Mouse (Mus musculus) embryonic facial prominence, embryonic 10.5 days (tissue): Measurements from ENCODE around the gene Shisa2. TPM values are rescaled to one million over a fixed set of nuclear protein-coding genes. Genes with fewer than 3 reads are reported as not detected.
A peak's percentile ranks its signal among the peaks of the same experiment; 100 is the strongest.

ENCODE experiments used
- DNase-seq: peaks from one replicate; pipeline ENCODE4 v3.0.0-alpha.2; 2017; ENCODE audit warnings: low spot score
- H3K27ac ChIP-seq: fragments of 300-500 bp; sonication (generic); replicated peaks from 2 replicates; pipeline ENCODE4 v1.5.1; 2016; ENCODE audit warnings: mild to moderate bottlenecking
- H3K27me3 ChIP-seq: fragments of 300-500 bp; sonication (generic); replicated peaks from 2 replicates; pipeline ENCODE4 v1.6.1; 2016; ENCODE audit warnings: low read depth, mild to moderate bottlenecking; ENCODE audit not compliant: poor library complexity, severe bottlenecking
- H3K36me3 ChIP-seq: fragments of 300-500 bp; sonication (generic); replicated peaks from 2 replicates; pipeline ENCODE4 v1.6.1; 2016; ENCODE audit warnings: mild to moderate bottlenecking, moderate library complexity
- H3K4me1 ChIP-seq: fragments of 300-500 bp; sonication (generic); 2 replicates; pipeline ENCODE4 v1.6.1; 2016
- H3K4me3 ChIP-seq: fragments of 300-500 bp; sonication (generic); 2 replicates; pipeline ENCODE4 v1.5.1; 2016; ENCODE audit warnings: mild to moderate bottlenecking, moderate library complexity
- H3K9me3 ChIP-seq: fragments of 300-500 bp; sonication (generic); 2 replicates; pipeline ENCODE4 v1.6.1; 2016; ENCODE audit warnings: mild to moderate bottlenecking
- WGBS: fragments of 180-500 bp; shearing (Covaris S2); methylation state at CpG from one replicate; pipeline ENCODE4 v1.1.7; 2016; 5-methylcytosine and 5-hydroxymethylcytosine counted together
- polyA plus RNA-seq: library from polyadenylated mRNA; unstranded; fragments of >200 nt; fragmentation: Nextera tagmentation; extraction: Ambion mirVana; gene quantifications from 2 replicates; pipeline ENCODE4 v1.2.1, GENCODE M21; 2016

Shisa2 gene
- polyA plus RNA-seq, 1 experiment from 2014 or later, result 26.1 TPM

DNA sequence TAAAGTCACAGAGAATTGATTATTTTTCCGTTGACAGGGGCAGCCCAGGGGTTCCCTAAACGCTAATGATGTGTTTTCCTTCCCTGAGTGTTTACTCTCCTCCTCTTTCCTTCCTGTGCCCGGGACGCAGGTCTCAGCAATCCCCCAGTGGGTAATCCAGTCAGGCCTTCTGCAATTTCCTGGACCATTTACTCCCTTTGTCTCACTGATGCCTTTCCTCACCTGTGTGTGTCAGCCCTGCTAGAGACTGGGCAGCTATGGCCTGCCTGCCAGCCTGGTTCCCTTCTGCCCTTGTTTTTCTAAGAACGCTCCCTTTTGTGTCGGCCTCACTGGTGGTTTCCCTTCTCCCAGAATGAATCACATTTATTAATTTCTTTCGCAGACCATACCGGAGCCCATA lies 49.4 kb downstream of the Shisa2 start:
- WGBS, result 35% methylated on average over 8 of the region's 8 CpGs
- no peak for DNase-seq
- no peaks in the 10 kb centered on the region for H3K36me3 ChIP-seq
- H3K27me3 ChIP-seq, result peaks cover 33% of the 10 kb centered on the region
- H3K9me3 ChIP-seq, result no peaks in the 10 kb centered on the region
- no peak overlapping the region for H3K27ac ChIP-seq
- peaks cover 40% of the 10 kb centered on the region for H3K4me1 ChIP-seq
- H3K4me3 ChIP-seq, result no peak overlapping the region

DNA sequence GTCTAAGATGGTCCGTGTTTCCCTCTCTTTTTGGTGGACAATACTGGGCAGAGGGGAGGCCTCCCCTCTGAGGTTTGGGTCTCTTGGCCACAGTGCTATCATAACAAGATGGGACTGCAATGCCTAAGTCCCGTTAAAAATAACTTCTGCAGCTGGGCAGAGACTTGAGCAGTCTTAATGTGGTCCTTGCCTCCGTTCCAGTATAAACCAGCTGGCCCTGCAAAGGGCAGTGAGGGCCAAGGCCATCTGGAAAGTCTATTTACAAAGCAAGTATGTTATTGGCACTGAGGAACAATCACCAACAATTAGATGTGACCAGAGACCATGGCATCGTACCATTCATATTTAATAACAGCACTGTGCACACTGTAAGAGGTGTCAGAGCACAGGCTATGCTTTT lies 50.2 kb downstream of the Shisa2 start:
- DNase-seq, result no peak
- Histone ChIP-seq H3K36me3 (no peaks in the 10 kb centered on the region), H3K27ac (0 out of 2 replicates have a peak overlapping the region, but pooled peaks have one; percentile 30), H3K27me3 (peaks cover 26% of the 10 kb centered on the region), H3K9me3 (no peaks in the 10 kb centered on the region), H3K4me3 (no peak overlapping the region), H3K4me1 (peaks cover 38% of the 10 kb centered on the region)
- 74% methylated on average over 4 of the region's 4 CpGs for WGBS

DNA sequence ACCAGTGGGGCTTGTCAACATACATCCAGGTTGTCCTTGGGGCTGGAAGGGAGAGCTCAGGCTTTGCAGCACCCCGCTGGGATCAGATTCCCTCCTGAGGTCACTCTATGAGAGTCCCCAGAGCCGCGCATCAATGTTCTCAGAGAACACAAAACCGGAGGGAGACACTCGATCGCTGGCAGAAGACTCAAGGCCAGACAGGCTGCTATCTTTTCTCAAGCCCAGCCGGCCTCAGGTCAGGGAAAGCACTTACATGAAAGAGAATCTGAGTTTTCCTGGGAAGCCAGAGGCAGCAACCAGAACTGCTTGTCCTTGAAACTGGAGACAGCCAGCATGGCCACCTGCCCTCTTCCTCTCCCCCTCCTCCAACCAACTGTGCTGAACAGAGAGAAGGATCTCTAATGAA lies 52.5 kb downstream of the Shisa2 start:
- Histone ChIP-seq H3K4me3 (no peak overlapping the region), H3K27me3 (peaks cover 15% of the 10 kb centered on the region), H3K9me3 (no peaks in the 10 kb centered on the region), H3K27ac (peak overlapping the region; percentile 40; the same call in 1 of the 2 replicates), H3K36me3 (no peaks in the 10 kb centered on the region), H3K4me1 (peaks cover 33% of the 10 kb centered on the region)
- DNase-seq, result peak; percentile 32
- WGBS, result 52% methylated on average over 7 of the region's 7 CpGs

Other genes with a start within 250 kb of the Shisa2 start
- gene Phf11c, start 229.9 kb upstream of the Shisa2 start, polyA plus RNA-seq, result 0.78 and 1.0 TPM in 2 replicates
- gene Setdb2, start 184.4 kb upstream of the Shisa2 start, polyA plus RNA-seq, result 11.1 and 13.5 TPM in 2 replicates
- gene Cab39l, start 184.3 kb upstream of the Shisa2 start, polyA plus RNA-seq, result 44.9 and 45.7 TPM in 2 replicates
- 24.7 and 28.9 TPM in 2 replicates for gene Cdadc1, start 27.3 kb upstream of the Shisa2 start, polyA plus RNA-seq